Mouse (Mus musculus): ENCODE data around the gene Atf7. TPM values are rescaled to one million over a fixed set of nuclear protein-coding genes. Genes with fewer than 3 reads are reported as not detected.

Atf7 gene
- polyA plus RNA-seq, 1 experiment from 2014 or later: 22.0 TPM

GRCm38 (mm10) chr15:102510110-102510509, 115.2 kb downstream of the Atf7 start:
- Histone ChIP-seq H3K4me2 (replicated peaks) (peak overlapping the region; percentile 83), H3K4me1 (peaks cover 46% of the 10 kb centered on the region), H3K27ac (peak overlapping the region; percentile 75), H3K27me3 (replicated peaks) (no peaks in the 10 kb centered on the region), H3K4me3 (peak overlapping the region; percentile 59), H3K9ac (peak overlapping the region; percentile 66), H3K36me3 (peaks cover 9% of the 10 kb centered on the region), H3K9me3 (no peaks in the 10 kb centered on the region)
- 9% methylated on average over 9 of the region's 9 CpGs for WGBS
- ATAC-seq (ENCODE audit: low FRiP score, low read depth): peak; percentile 66

GRCm38 (mm10) chr15:102508336-102508735, 116.9 kb downstream of the Atf7 start:
- H3K27me3 ChIP-seq (replicated peaks): no peaks in the 10 kb centered on the region
- peaks cover 42% of the 10 kb centered on the region for H3K4me1 ChIP-seq
- no peak overlapping the region for H3K4me3 ChIP-seq
- no peak overlapping the region for H3K9ac ChIP-seq
- H3K36me3 ChIP-seq: peaks cover 25% of the 10 kb centered on the region
- no peaks in the 10 kb centered on the region for H3K9me3 ChIP-seq
- H3K4me2 ChIP-seq (replicated peaks): no peak overlapping the region
- no peak overlapping the region for H3K27ac ChIP-seq
- no peak for ATAC-seq (ENCODE audit: low FRiP score, low read depth)
- 89% methylated on average over 3 of the region's 3 CpGs for WGBS

GRCm38 (mm10) chr15:102507561-102507960, 117.7 kb downstream of the Atf7 start:
- no peak for ATAC-seq (ENCODE audit: low FRiP score, low read depth)
- peaks cover 33% of the 10 kb centered on the region for H3K36me3 ChIP-seq
- H3K4me1 ChIP-seq: peaks cover 35% of the 10 kb centered on the region
- H3K4me2 ChIP-seq (replicated peaks): no peak overlapping the region
- no peaks in the 10 kb centered on the region for H3K27me3 ChIP-seq (replicated peaks)
- no peak overlapping the region for H3K27ac ChIP-seq
- no peak overlapping the region for H3K4me3 ChIP-seq
- no peaks in the 10 kb centered on the region for H3K9me3 ChIP-seq
- no peak overlapping the region for H3K9ac ChIP-seq

- Histone ChIP-seq H3K4me2 (replicated peaks) (no peak overlapping the region), H3K9me3 (no peaks in the 10 kb centered on the region), H3K27me3 (replicated peaks) (no peaks in the 10 kb centered on the region), H3K27ac (no peak overlapping the region), H3K36me3 (peaks cover 40% of the 10 kb centered on the region), H3K4me3 (no peak overlapping the region), H3K4me1 (peaks cover 28% of the 10 kb centered on the region), H3K9ac (no peak overlapping the region)
- ATAC-seq (ENCODE audit: low FRiP score, low read depth): no peak
- WGBS: 91% methylated on average over 1 of the region's 1 CpGs
These were observed 118.4 kb downstream of the Atf7 start for GRCm38 (mm10) chr15:102506864-102507263.

- WGBS: 74% methylated on average over 2 of the region's 2 CpGs
- H3K4me1 ChIP-seq: peaks cover 24% of the 10 kb centered on the region
- H3K4me2 ChIP-seq (replicated peaks): no peak overlapping the region
- H3K9ac ChIP-seq: no peak overlapping the region
- peaks cover 44% of the 10 kb centered on the region for H3K36me3 ChIP-seq
- ATAC-seq (ENCODE audit: low FRiP score, low read depth): no peak
- H3K27me3 ChIP-seq (replicated peaks): no peaks in the 10 kb centered on the region
- no peaks in the 10 kb centered on the region for H3K9me3 ChIP-seq
- no peak overlapping the region for H3K27ac ChIP-seq
- no peak overlapping the region for H3K4me3 ChIP-seq
These were observed 118.8 kb downstream of the Atf7 start for GRCm38 (mm10) chr15:102506464-102506830.

- Histone ChIP-seq H3K4me2 (replicated peaks) (no peak overlapping the region), H3K36me3 (peaks cover 50% of the 10 kb centered on the region), H3K27ac (no peak overlapping the region), H3K9me3 (no peaks in the 10 kb centered on the region), H3K9ac (no peak overlapping the region), H3K4me1 (peaks cover 18% of the 10 kb centered on the region), H3K27me3 (replicated peaks) (no peaks in the 10 kb centered on the region), H3K4me3 (no peak overlapping the region)
- WGBS: 91% methylated on average over 9 of the region's 9 CpGs
- ATAC-seq (ENCODE audit: low FRiP score, low read depth): no peak
These were observed 119.3 kb downstream of the Atf7 start for GRCm38 (mm10) chr15:102505770-102506463.

- H3K4me2 ChIP-seq (replicated peaks): no peak overlapping the region
- H3K4me1 ChIP-seq: peaks cover 12% of the 10 kb centered on the region
- H3K27me3 ChIP-seq (replicated peaks): no peaks in the 10 kb centered on the region
- H3K9me3 ChIP-seq: no peaks in the 10 kb centered on the region
- H3K9ac ChIP-seq: no peak overlapping the region
- WGBS: 82% methylated on average over 12 of the region's 12 CpGs
- no peak overlapping the region for H3K27ac ChIP-seq
- peaks cover 56% of the 10 kb centered on the region for H3K36me3 ChIP-seq
- no peak for ATAC-seq (ENCODE audit: low FRiP score, low read depth)
- no peak overlapping the region for H3K4me3 ChIP-seq
These were observed 120.0 kb downstream of the Atf7 start for GRCm38 (mm10) chr15:102505073-102505769.

GRCm38 (mm10) chr15:102503924-102504782, 121.1 kb downstream of the Atf7 start:
- H3K36me3 ChIP-seq: peaks cover 67% of the 10 kb centered on the region
- no peak for ATAC-seq (ENCODE audit: low FRiP score, low read depth)
- WGBS: 93% methylated on average over 9 of the region's 9 CpGs

GRCm38 (mm10) chr15:102503447-102503846, 121.8 kb downstream of the Atf7 start, which contains the start of gene Gm10337:
Gene Gm10337, plus strand, starts transcription at chr15:102503722.
- H3K27ac ChIP-seq: no peak within 1 kb of the TSS
- 89% methylated on average over 1 of the region's 1 CpGs for WGBS
- no peaks in the 10 kb centered on the region for H3K27me3 ChIP-seq (replicated peaks)
- no peaks in the 10 kb centered on the region for H3K9me3 ChIP-seq
- ATAC-seq (ENCODE audit: low FRiP score, low read depth): no peak
- peaks cover 71% of the 10 kb centered on the region for H3K36me3 ChIP-seq
- no peak within 1 kb of the TSS for H3K4me2 ChIP-seq (replicated peaks)
- no peak within 1 kb of the TSS for H3K4me3 ChIP-seq
- H3K9ac ChIP-seq: no peak within 1 kb of the TSS
- H3K4me1 ChIP-seq: no peaks in the 10 kb centered on the region

More at GRCm38 (mm10) chr15:102503924-102504782, 121.1 kb downstream of the Atf7 start:
- H3K4me3 ChIP-seq: no peak overlapping the region
- H3K9ac ChIP-seq: no peak overlapping the region
- no peaks in the 10 kb centered on the region for H3K9me3 ChIP-seq
- H3K4me2 ChIP-seq (replicated peaks): no peak overlapping the region
- H3K27me3 ChIP-seq (replicated peaks): no peaks in the 10 kb centered on the region
- 0 out of 2 replicates have a peak, but pooled peaks cover 1% of the 10 kb centered on the region for H3K4me1 ChIP-seq
- H3K27ac ChIP-seq: no peak overlapping the region

- H3K27ac ChIP-seq: no peak overlapping the region
- peaks cover 80% of the 10 kb centered on the region for H3K36me3 ChIP-seq
- no peak for ATAC-seq (ENCODE audit: low FRiP score, low read depth)
- H3K4me1 ChIP-seq: no peaks in the 10 kb centered on the region
- no peak overlapping the region for H3K9ac ChIP-seq
- no peak overlapping the region for H3K4me2 ChIP-seq (replicated peaks)
- no peaks in the 10 kb centered on the region for H3K27me3 ChIP-seq (replicated peaks)
- no peak overlapping the region for H3K4me3 ChIP-seq
- 82% methylated on average over 9 of the region's 9 CpGs for WGBS
- no peaks in the 10 kb centered on the region for H3K9me3 ChIP-seq
These were observed 122.9 kb downstream of the Atf7 start for GRCm38 (mm10) chr15:102502254-102502840.

GRCm38 (mm10) chr15:102501084-102501814, 124.0 kb downstream of the Atf7 start:
- WGBS: 91% methylated on average over 19 of the region's 19 CpGs
- no peaks in the 10 kb centered on the region for H3K9me3 ChIP-seq
- H3K4me1 ChIP-seq: no peaks in the 10 kb centered on the region
- no peaks in the 10 kb centered on the region for H3K27me3 ChIP-seq (replicated peaks)
- ATAC-seq (ENCODE audit: low FRiP score, low read depth): no peak
- no peak overlapping the region for H3K9ac ChIP-seq
- H3K27ac ChIP-seq: no peak overlapping the region
- no peak overlapping the region for H3K4me3 ChIP-seq
- H3K4me2 ChIP-seq (replicated peaks): no peak overlapping the region
- peaks cover 89% of the 10 kb centered on the region for H3K36me3 ChIP-seq

Measured in neural tube, embryonic 12.5 days (tissue).